Mouse (Mus musculus) MEL (cell line): ENCODE data around the gene Lrrc4b. TPM values are rescaled to one million over a fixed set of nuclear protein-coding genes. Genes with fewer than 3 reads are reported as not detected.

Experiments
- DNase-seq: peaks from one replicate; pipeline ENCODE4 v3.0.0; 2011; ENCODE audit warnings: low read depth, low spot score
- H3K27ac ChIP-seq: 2 replicates; pipeline ENCODE4 v1.5.1; 2012; ENCODE audit warnings: low read depth, mild to moderate bottlenecking, control low read depth, low read length, moderate library complexity; ENCODE audit not compliant: control insufficient read depth
- H3K27me3 ChIP-seq, 2 experiments: fragments of 150-350 bp in 1 of 2; sonication (generic) in 1 of 2; 2 replicates each; pipeline ENCODE4 v1.6.1; 2012; ENCODE audit warnings: low read length in 2 of 2, mild to moderate bottlenecking in 2 of 2, improper control_type of control experiment in 1 of 2, moderate library complexity in 1 of 2; ENCODE audit not compliant: insufficient read depth in 2 of 2, control insufficient read depth in 1 of 2
- H3K36me3 ChIP-seq, 2 experiments: 2 replicates each; pipeline ENCODE4 v1.6.1; 2012 to 2014; ENCODE audit warnings: low read length in 2 of 2, improper control_type of control experiment in 1 of 2, inconsistent platforms in 1 of 2, mild to moderate bottlenecking in 1 of 2; ENCODE audit not compliant: insufficient read depth in 2 of 2, control insufficient read depth in 1 of 2
- H3K4me1 ChIP-seq, 2 experiments: fragments of 150-350 bp in 1 of 2; sonication (generic) in 1 of 2; 2 replicates each; pipeline ENCODE4 v1.6.1; 2012; ENCODE audit warnings: low read length in 2 of 2, improper control_type of control experiment in 1 of 2, mild to moderate bottlenecking in 1 of 2; ENCODE audit not compliant: insufficient read depth in 2 of 2, control insufficient read depth in 1 of 2
- H3K4me3 ChIP-seq, 2 experiments: fragments of 150-350 bp in 1 of 2; sonication (generic) in 1 of 2; 2 replicates each; pipeline ENCODE4 v1.5.1; 2012; ENCODE audit warnings: low read depth in 2 of 2, low read length in 2 of 2, mild to moderate bottlenecking in 2 of 2, moderate library complexity in 2 of 2, control low read depth in 1 of 2, improper control_type of control experiment in 1 of 2; ENCODE audit not compliant: control insufficient read depth in 1 of 2, insufficient read depth in 1 of 2
- H3K79me2 ChIP-seq: 2 replicates; pipeline ENCODE4 v1.6.1; 2012; ENCODE audit warnings: mild to moderate bottlenecking, low read length, moderate library complexity; ENCODE audit not compliant: control insufficient read depth, poor library complexity, insufficient read depth
- H3K9ac ChIP-seq: 2 replicates; pipeline ENCODE4 v1.6.1; 2012; ENCODE audit warnings: low read depth, mild to moderate bottlenecking, control low read depth, low read length, moderate library complexity; ENCODE audit not compliant: control insufficient read depth, poor library complexity, severe bottlenecking
- H3K9me3 ChIP-seq: fragments of 150-350 bp; sonication (generic); replicated peaks from 2 replicates; pipeline ENCODE4 v1.6.1; 2012; ENCODE audit warnings: mild to moderate bottlenecking, low read length, improper control_type of control experiment, moderate library complexity; ENCODE audit not compliant: insufficient read depth
- CHD2 ChIP-seq: IDR thresholded peaks from 2 replicates; pipeline ENCODE4 v1.6.1; 2011; ENCODE audit warnings: low read length, improper control_type of control experiment
- CTCF ChIP-seq, 3 experiments: IDR thresholded peaks in 2 of 3; conservative IDR thresholded peaks in 1 of 3; 2 replicates each; pipeline ENCODE4 v1.5.1; 2011 to 2012; ENCODE audit warnings: low read length in 3 of 3, low read depth in 2 of 3, mild to moderate bottlenecking in 2 of 3, improper control_type of control experiment in 1 of 3, inconsistent platforms in 1 of 3, mixed read lengths in 1 of 3, moderate library complexity in 1 of 3; ENCODE audit not compliant: control insufficient read depth in 1 of 3, insufficient read depth in 1 of 3, poor library complexity in 1 of 3, severe bottlenecking in 1 of 3
- E2F4 ChIP-seq: IDR thresholded peaks from 2 replicates; pipeline ENCODE4 v1.6.1; 2011; ENCODE audit warnings: low read depth, low read length, improper control_type of control experiment, borderline replicate concordance
- EP300 ChIP-seq, 2 experiments: IDR thresholded peaks; 2 replicates each; pipeline ENCODE4 v1.6.1; 2011; ENCODE audit warnings: improper control_type of control experiment in 2 of 2, low read length in 2 of 2, low read depth in 1 of 2, mild to moderate bottlenecking in 1 of 2
- GABPA ChIP-seq: IDR thresholded peaks from 2 replicates; pipeline ENCODE4 v1.6.1; 2012; ENCODE audit warnings: low read depth, mild to moderate bottlenecking, inconsistent platforms, low read length, improper control_type of control experiment, moderate library complexity
- GATA1 ChIP-seq: IDR thresholded peaks from 2 replicates; pipeline ENCODE4 v1.6.1; 2011; ENCODE audit warnings: low read depth, low read length, improper control_type of control experiment
- HCFC1 ChIP-seq: IDR thresholded peaks from 2 replicates; pipeline ENCODE4 v1.6.1; 2012; ENCODE audit warnings: low read depth, mild to moderate bottlenecking, inconsistent platforms, low read length, improper control_type of control experiment, moderate library complexity
- KAT2A ChIP-seq: conservative IDR thresholded peaks from 2 replicates; pipeline ENCODE4 v1.6.1; 2012; ENCODE audit warnings: low read depth, low read length, improper control_type of control experiment, inconsistent platforms
- MXI1 ChIP-seq: IDR thresholded peaks from 2 replicates; pipeline ENCODE4 v1.6.1; 2011; ENCODE audit warnings: mild to moderate bottlenecking, low read depth, low read length, improper control_type of control experiment
- MYB ChIP-seq: IDR thresholded peaks from 2 replicates; pipeline ENCODE4 v1.6.1; 2011; ENCODE audit warnings: mild to moderate bottlenecking, low read depth, low read length, improper control_type of control experiment
- MYC ChIP-seq: IDR thresholded peaks from 2 replicates; pipeline ENCODE4 v1.6.1; 2011; ENCODE audit warnings: low read depth, mild to moderate bottlenecking, low read length, improper control_type of control experiment, moderate library complexity
- NELFE ChIP-seq: IDR thresholded peaks from 2 replicates; pipeline ENCODE4 v1.6.1; 2011; ENCODE audit warnings: low read depth, low read length, improper control_type of control experiment
- POLR2AphosphoS5 ChIP-seq: IDR thresholded peaks from 2 replicates; pipeline ENCODE4 v1.6.1; 2012; ENCODE audit warnings: low read depth, borderline replicate concordance, mild to moderate bottlenecking, inconsistent platforms, low read length, moderate library complexity, mixed read lengths
- SMC3 ChIP-seq: IDR thresholded peaks from 2 replicates; pipeline ENCODE4 v1.6.1; 2011; ENCODE audit warnings: low read depth, low read length, improper control_type of control experiment
- TBP ChIP-seq: IDR thresholded peaks from 2 replicates; pipeline ENCODE4 v1.8.0; 2011; ENCODE audit warnings: low read depth, low read length, improper control_type of control experiment
- TCF12 ChIP-seq: IDR thresholded peaks from 2 replicates; pipeline ENCODE4 v1.6.1; 2014; ENCODE audit warnings: low read depth, mild to moderate bottlenecking, inconsistent platforms, low read length, improper control_type of control experiment, moderate library complexity
- USF1 ChIP-seq: IDR thresholded peaks from 2 replicates; pipeline ENCODE4 v1.6.1; 2014; ENCODE audit warnings: low read depth, mild to moderate bottlenecking, inconsistent platforms, low read length, improper control_type of control experiment, moderate library complexity
- ZC3H11A ChIP-seq: IDR thresholded peaks from 2 replicates; pipeline ENCODE4 v1.6.1; 2012; ENCODE audit warnings: low read depth, mild to moderate bottlenecking, inconsistent platforms, low read length, improper control_type of control experiment
- ZMIZ1 ChIP-seq: IDR thresholded peaks from 2 replicates; pipeline ENCODE4 v1.6.1; 2012; ENCODE audit warnings: low read depth, mild to moderate bottlenecking, inconsistent platforms, low read length, improper control_type of control experiment, moderate library complexity
- ZNF384 ChIP-seq: IDR thresholded peaks from 2 replicates; pipeline ENCODE4 v1.6.1; 2012; ENCODE audit warnings: low read depth, mild to moderate bottlenecking, inconsistent platforms, low read length, improper control_type of control experiment
- polyA plus RNA-seq, 2 experiments: library from polyadenylated mRNA; stranded (reverse) in 1 of 2; unstranded in 1 of 2; fragments of >175 nt in 1 of 2; fragments of >200 nt in 1 of 2; gene quantifications; 2 replicates each; pipeline versions ENCODE4 v1.2.1 to v1.2.4; 2012; ENCODE audit warnings: low replicate concordance in 2 of 2, low read depth in 1 of 2; ENCODE audit not compliant: insufficient read length in 2 of 2, insufficient read depth in 1 of 2, missing spikeins in 1 of 2
- total RNA-seq: library from RNA; depleted of rRNA; stranded (reverse); fragments of 300-350 nt; gene quantifications from 2 replicates; pipeline ENCODE4 v1.2.3, GENCODE M21; 2012

Lrrc4b gene
- total and polyA plus RNA-seq, 3 experiments, result 0.58 to 4.4 TPM; not detected in 1

GRCm38 (mm10) chr7:44490281-44490680 is 61.5 kb downstream of the Lrrc4b start:
- no peak overlapping the region for H3K4me3 ChIP-seq
- H3K9me3 ChIP-seq, result no peaks in the 10 kb centered on the region
- TF ChIP-seq ZC3H11A, result no peak
- TF ChIP-seq CTCF (IDR thresholded peaks at IDR 0.05 in 2 of 3, conservative IDR thresholded peaks at IDR 0.05 in 1 of 3; ENCODE audit: control insufficient read depth in 1 of 3, insufficient read depth in 1 of 3, low read depth in 2 of 3, low read length in 3 of 3, poor library complexity in 1 of 3, severe bottlenecking in 1 of 3), result no peak
- TF ChIP-seq GABPA, result no peak
- no peak for TF ChIP-seq POLR2AphosphoS5
- no peak for TF ChIP-seq ZNF384
- TF ChIP-seq MXI1, result no peak
- no peak for TF ChIP-seq MYC
- no peak for TF ChIP-seq MYB
- no peak for TF ChIP-seq SMC3
- no peak for TF ChIP-seq HCFC1
- no peak for TF ChIP-seq KAT2A
- no peak for TF ChIP-seq E2F4
- no peak for TF ChIP-seq TBP
- TF ChIP-seq EP300 (IDR thresholded peaks at IDR 0.05; ENCODE audit: low read depth in 1 of 2, low read length in 2 of 2), result no peak
- no peak for TF ChIP-seq ZMIZ1
- no peak for TF ChIP-seq CHD2
- TF ChIP-seq TCF12, result no peak

GRCm38 (mm10) chr7:44491391-44491790 is 62.6 kb downstream of the Lrrc4b start:
- no peaks in the 10 kb centered on the region for H3K9me3 ChIP-seq
- H3K4me1 ChIP-seq, result peaks cover 0 to 10% of the 10 kb centered on the region in 2 experiments; a peak in 2 of 4 replicates
- H3K4me3 ChIP-seq, result no peak overlapping the region
- no peak overlapping the region for H3K27ac ChIP-seq
- no peak overlapping the region for H3K9ac ChIP-seq
- peaks cover 0 to 4% of the 10 kb centered on the region in 2 experiments; a peak in 3 of 4 replicates for H3K36me3 ChIP-seq
- DNase-seq, result no peak
- no peaks in the 10 kb centered on the region for H3K27me3 ChIP-seq
- TF ChIP-seq ZMIZ1, result no peak
- no peak for TF ChIP-seq TCF12
- TF ChIP-seq USF1, result no peak
- TF ChIP-seq MXI1, result no peak
- no peak for TF ChIP-seq NELFE
- TF ChIP-seq GATA1, result no peak
- peaks cover 15% of the 10 kb centered on the region for H3K79me2 ChIP-seq

More at GRCm38 (mm10) chr7:44490281-44490680, 61.5 kb downstream of the Lrrc4b start:
- Histone ChIP-seq H3K9ac (no peak overlapping the region), H3K36me3 (peaks cover 0 to 2% of the 10 kb centered on the region in 2 experiments; a peak in 3 of 4 replicates), H3K79me2 (peaks cover 8% of the 10 kb centered on the region), H3K27me3 (no peaks in the 10 kb centered on the region), H3K4me1 (peaks cover 0 to 5% of the 10 kb centered on the region in 2 experiments; a peak in 2 of 4 replicates), H3K27ac (no peak overlapping the region)
- no peak for DNase-seq
